Mouse (Mus musculus) stomach, postnatal 0 days (tissue): Measurements from ENCODE around the gene Pigu. TPM values are rescaled to one million over a fixed set of nuclear protein-coding genes. Genes with fewer than 3 reads are reported as not detected.

Experiments
- ATAC-seq: fragments of 200-750 bp; cut with Nextera tagmentation; 2 replicates; pipeline ENCODE4 v1.8.0; 2017; ENCODE audit not compliant: low FRiP score, low TSS enrichment
- DNase-seq: peaks from one replicate; pipeline ENCODE4 v3.0.0-alpha.2; 2016; ENCODE audit warnings: low spot score
- H3K27ac ChIP-seq: fragments of 300-500 bp; sonication (generic); replicated peaks from 2 replicates; pipeline ENCODE4 v1.5.1; 2014; ENCODE audit warnings: mild to moderate bottlenecking, control low read depth
- H3K27me3 ChIP-seq: fragments of 300-500 bp; sonication (generic); 2 replicates; pipeline ENCODE4 v1.6.1; 2014; ENCODE audit warnings: low read length; ENCODE audit not compliant: control insufficient read depth, insufficient read depth
- H3K36me3 ChIP-seq: fragments of 300-500 bp; sonication (generic); 2 replicates; pipeline ENCODE4 v1.6.1; 2014; ENCODE audit warnings: low read length, mixed read lengths; ENCODE audit not compliant: control insufficient read depth, insufficient read depth
- H3K4me1 ChIP-seq: fragments of 300-500 bp; sonication (generic); replicated peaks from 2 replicates; pipeline ENCODE4 v1.6.1; 2014; ENCODE audit warnings: antibody characterized with exemption; ENCODE audit not compliant: control insufficient read depth, insufficient read depth
- H3K4me2 ChIP-seq: fragments of 300-500 bp; sonication (generic); replicated peaks from 2 replicates; pipeline ENCODE4 v1.6.1; 2014; ENCODE audit warnings: low read depth, mild to moderate bottlenecking, control low read depth, moderate library complexity
- H3K4me3 ChIP-seq: fragments of 300-500 bp; sonication (generic); 2 replicates; pipeline ENCODE4 v1.5.1; 2014; ENCODE audit warnings: low read depth, low read length, control low read depth
- H3K9ac ChIP-seq: fragments of 300-500 bp; sonication (generic); 2 replicates; pipeline ENCODE4 v1.6.1; 2014; ENCODE audit warnings: mild to moderate bottlenecking, low read length, control low read depth, mixed read lengths
- H3K9me3 ChIP-seq: fragments of 300-500 bp; sonication (generic); 2 replicates; pipeline ENCODE4 v1.6.1; 2016; ENCODE audit warnings: low read length; ENCODE audit not compliant: control insufficient read depth
- CTCF ChIP-seq: IDR thresholded peaks from 2 replicates; pipeline ENCODE4 v1.5.1; 2016; ENCODE audit warnings: antibody characterized with exemption, low read depth, mild to moderate bottlenecking, moderate library complexity
- EP300 ChIP-seq: optimal IDR thresholded peaks from 2 replicates; pipeline ENCODE3; 2016; ENCODE audit warnings: antibody characterized with exemption
- WGBS: fragments of 180-500 bp; shearing (Covaris S2); extraction: QIAGEN DNeasy Blood & Tissue Kit; methylation state at CpG from one replicate; pipeline ENCODE4 v1.1.7; 2014; 5-methylcytosine and 5-hydroxymethylcytosine counted together
- polyA plus RNA-seq: library from polyadenylated mRNA; unstranded; fragments of >200 nt; fragmentation: Nextera tagmentation; extraction: Ambion mirVana; gene quantifications from 2 replicates; pipeline ENCODE4 v1.2.1, GENCODE M21; 2015

Gene Pigu
- polyA plus RNA-seq, 1 experiment from 2014 or later, result 36.1 TPM

DNA sequence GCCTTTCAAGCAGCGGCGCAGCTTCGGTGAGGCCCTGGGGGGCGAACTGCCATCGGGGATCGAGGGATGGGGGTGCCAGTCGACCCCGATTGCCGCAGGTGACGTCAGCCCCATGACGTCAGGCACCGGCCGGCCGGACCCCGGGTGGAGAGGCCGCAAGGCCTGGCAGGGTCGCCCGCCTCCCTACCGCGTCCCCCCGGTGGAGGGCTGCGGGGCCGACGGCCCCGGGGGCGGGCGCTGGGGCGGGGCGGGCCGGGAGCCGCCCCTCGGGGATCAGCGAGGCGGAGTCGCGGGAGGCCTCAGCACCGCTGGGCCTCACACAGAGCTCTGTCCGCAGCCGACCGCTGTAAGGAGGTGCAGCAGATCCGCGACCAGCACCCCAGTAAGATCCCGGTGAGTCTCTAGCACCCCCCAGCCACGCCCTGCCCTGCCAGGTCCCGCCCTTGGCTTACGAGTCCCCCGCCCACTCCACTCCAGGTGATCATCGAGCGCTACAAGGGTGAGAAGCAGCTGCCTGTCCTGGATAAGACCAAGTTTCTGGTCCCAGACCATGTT is 80.5 kb downstream of the Pigu start:
- Histone ChIP-seq H3K36me3 (peaks cover 10% of the 10 kb centered on the region; the same call in 1 of the 2 replicates), H3K27ac (peak overlapping the region; percentile 98), H3K9ac (peak overlapping the region; percentile 97), H3K4me3 (peak overlapping the region; percentile 96), H3K4me1 (peaks cover 6% of the 10 kb centered on the region), H3K4me2 (peak overlapping the region; percentile 70), H3K27me3 (no peaks in the 10 kb centered on the region), H3K9me3 (no peaks in the 10 kb centered on the region)
- 1% methylated on average over 36 of the region's 49 CpGs for WGBS
- DNase-seq (peak; percentile 78), ATAC-seq (peak; percentile 86)
- TF ChIP-seq EP300 (no peak), CTCF (no peak)

DNA sequence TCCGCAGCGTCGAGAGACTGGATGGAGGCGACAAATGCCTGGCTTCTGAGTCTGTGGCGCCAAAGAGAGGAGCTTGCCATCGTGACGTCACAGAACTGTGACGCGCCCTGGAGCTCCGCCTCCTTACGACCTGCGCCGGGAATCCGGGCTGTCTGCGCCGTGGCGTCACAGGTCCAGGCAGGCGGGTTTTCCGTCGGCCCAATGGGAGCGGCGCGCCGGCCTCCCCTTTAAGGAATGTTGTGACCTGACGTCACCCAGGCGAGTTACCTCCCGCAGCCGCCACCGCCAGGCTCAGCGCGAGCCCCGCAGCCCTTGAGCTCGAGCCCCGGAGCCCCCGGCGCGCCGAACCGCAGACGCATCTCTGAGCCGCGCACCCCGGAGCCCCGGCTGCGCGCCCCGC is 81.0 kb downstream of the Pigu start, which contains the start of gene Map1lc3a:
Map1lc3a (plus strand) TSS at position 103 of the 400 bp plus-strand sequence.
- Histone ChIP-seq H3K9ac (peak within 1 kb of the TSS; percentile 97), H3K4me1 (peaks cover 6% of the 10 kb centered on the region), H3K9me3 (no peaks in the 10 kb centered on the region), H3K4me3 (peak within 1 kb of the TSS; percentile 96), H3K36me3 (peaks cover 8% of the 10 kb centered on the region; the same call in 1 of the 2 replicates), H3K27ac (peak within 1 kb of the TSS; percentile 98), H3K4me2 (peak within 1 kb of the TSS; percentile 70), H3K27me3 (no peaks in the 10 kb centered on the region)
- peak; percentile 96 for ATAC-seq
- WGBS, result under 1% methylated on average over 47 of the region's 47 CpGs
- TF ChIP-seq CTCF (no peak), EP300 (no peak)
- peak; percentile 97 for DNase-seq

DNA sequence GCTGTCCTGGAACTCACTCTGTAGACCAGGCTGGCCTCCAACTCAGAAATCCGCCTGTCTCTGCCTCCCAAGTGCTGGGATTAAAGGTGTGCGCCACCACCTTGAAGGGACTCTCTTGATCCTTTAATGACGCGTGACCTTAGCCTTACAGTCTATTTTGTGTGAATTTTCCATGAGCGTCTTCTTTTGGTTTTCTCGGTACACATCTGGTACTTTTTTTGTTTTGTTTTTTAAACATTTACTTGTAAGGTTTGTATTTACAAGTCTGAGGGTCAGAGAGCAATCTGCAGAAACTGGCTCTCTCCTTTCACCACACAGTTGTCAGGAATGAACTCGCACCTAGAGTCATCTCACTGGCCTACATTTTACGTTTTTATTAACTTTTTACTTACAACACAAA is 83.6 kb downstream of the Pigu start:
- Histone ChIP-seq H3K36me3 (0 out of 2 replicates have a peak, but pooled peaks cover 5% of the 10 kb centered on the region), H3K4me2 (no peak overlapping the region), H3K4me3 (no peak overlapping the region), H3K9ac (no peak overlapping the region), H3K27me3 (no peaks in the 10 kb centered on the region), H3K9me3 (no peaks in the 10 kb centered on the region), H3K27ac (no peak overlapping the region), H3K4me1 (peaks cover 6% of the 10 kb centered on the region)
- no peak for ATAC-seq
- no peak for DNase-seq
- WGBS, result 81% methylated on average over 8 of the region's 8 CpGs
- no peak for TF ChIP-seq CTCF
- no peak for TF ChIP-seq EP300

DNA sequence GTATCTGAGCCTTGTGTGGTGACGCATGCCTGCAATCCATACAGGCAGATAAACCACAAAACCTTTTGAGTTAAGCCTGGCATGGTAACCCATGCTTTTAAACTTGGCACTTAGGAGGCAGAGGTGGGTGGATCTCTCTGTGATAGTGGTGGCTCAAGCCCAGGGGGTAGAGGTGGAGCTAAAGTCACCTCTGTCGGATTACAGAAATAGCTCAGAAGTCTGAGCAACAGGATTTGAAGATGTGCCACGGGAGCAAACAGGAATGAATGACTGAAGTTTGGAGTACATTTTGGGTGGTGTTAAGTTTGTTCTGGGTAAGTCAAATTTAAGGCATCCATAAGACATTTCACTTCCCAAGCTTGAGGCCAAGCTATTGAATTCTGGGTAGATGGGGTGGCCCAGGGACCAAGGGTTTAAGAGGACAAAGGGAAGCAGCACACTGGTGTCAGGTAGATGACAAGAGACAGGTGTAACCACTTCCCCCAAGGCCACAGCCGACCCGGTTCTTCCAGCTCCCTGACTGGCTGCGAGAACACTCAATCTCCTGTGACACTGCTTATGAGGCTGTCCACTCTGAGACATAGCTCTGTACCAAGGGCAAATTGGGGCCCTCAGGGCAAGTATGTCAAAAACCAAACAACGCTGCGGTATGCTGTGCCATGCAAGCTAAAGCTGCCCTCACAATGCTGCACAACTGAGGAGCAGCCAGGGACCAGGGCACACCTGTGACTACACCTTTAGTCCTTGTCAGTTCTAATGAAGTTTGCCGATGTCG is 84.6 kb downstream of the Pigu start:
- H3K4me2 ChIP-seq, result no peak overlapping the region
- H3K9ac ChIP-seq, result no peak overlapping the region
- no peak for TF ChIP-seq EP300
- TF ChIP-seq CTCF, result no peak
- H3K27ac ChIP-seq, result no peak overlapping the region
- WGBS, result 61% methylated on average over 10 of the region's 10 CpGs
- H3K4me1 ChIP-seq, result peaks cover 6% of the 10 kb centered on the region
- H3K36me3 ChIP-seq, result no peaks in the 10 kb centered on the region
- no peaks in the 10 kb centered on the region for H3K9me3 ChIP-seq
- H3K4me3 ChIP-seq, result no peak overlapping the region
- no peak for ATAC-seq
- no peak for DNase-seq
- no peaks in the 10 kb centered on the region for H3K27me3 ChIP-seq

DNA sequence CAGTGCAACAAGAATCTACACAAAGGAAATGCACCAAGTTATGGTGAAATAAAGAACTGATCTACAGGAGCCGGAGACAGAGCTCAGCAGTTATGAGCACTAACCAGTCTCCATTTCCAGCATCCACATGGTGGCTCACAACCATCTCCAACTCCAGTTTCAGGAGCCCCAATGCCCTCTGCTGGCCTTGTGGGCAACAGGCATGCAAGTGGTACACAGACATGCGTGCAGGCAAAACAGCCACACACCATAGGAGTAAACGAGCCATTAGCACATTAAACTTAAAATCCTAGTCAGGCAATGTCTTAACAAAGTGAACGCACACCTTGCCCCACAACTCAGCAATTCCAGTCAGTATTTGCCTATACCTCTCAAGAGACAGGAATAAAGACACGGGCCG is 85.3 kb downstream of the Pigu start:
- ATAC-seq, result no peak
- Histone ChIP-seq H3K27ac (no peak overlapping the region), H3K4me1 (no peaks in the 10 kb centered on the region), H3K27me3 (no peaks in the 10 kb centered on the region), H3K9ac (no peak overlapping the region), H3K4me2 (no peak overlapping the region), H3K9me3 (no peaks in the 10 kb centered on the region), H3K4me3 (no peak overlapping the region), H3K36me3 (no peaks in the 10 kb centered on the region)
- 84% methylated on average over 6 of the region's 6 CpGs for WGBS
- TF ChIP-seq CTCF (peak; percentile 66), EP300 (no peak)
- DNase-seq, result peak; percentile 31

DNA sequence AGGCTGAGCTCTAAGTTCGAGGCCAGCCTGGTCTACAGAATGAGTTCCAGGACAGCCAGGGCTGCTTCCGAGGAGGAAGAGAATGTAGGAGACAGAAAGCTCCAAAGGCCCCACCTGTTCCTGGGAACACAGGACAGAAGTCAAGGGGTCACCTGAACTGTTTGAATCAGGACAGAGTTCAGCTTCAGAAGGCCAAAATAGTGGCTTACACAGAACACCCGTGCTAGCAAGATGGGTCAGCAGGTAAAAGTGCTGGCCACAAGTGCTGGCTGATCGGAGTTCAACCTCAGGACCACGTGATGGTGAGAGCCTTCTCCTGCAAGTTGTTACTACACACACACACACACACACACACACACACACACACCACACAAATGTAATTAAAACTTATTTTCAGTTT is 90.3 kb downstream of the Pigu start:
- H3K9me3 ChIP-seq, result no peaks in the 10 kb centered on the region
- H3K27me3 ChIP-seq, result no peaks in the 10 kb centered on the region
- DNase-seq, result no peak
- H3K4me2 ChIP-seq, result no peak overlapping the region
- no peak overlapping the region for H3K4me3 ChIP-seq
- H3K27ac ChIP-seq, result no peak overlapping the region
- H3K36me3 ChIP-seq, result no peaks in the 10 kb centered on the region; the same call in 1 of the 2 replicates
- TF ChIP-seq CTCF (no peak), EP300 (no peak)
- no peak overlapping the region for H3K9ac ChIP-seq
- ATAC-seq, result no peak
- WGBS, result 72% methylated on average over 5 of the region's 5 CpGs
- no peaks in the 10 kb centered on the region for H3K4me1 ChIP-seq
